Mouse (Mus musculus) monocyte, adult 5-6 weeks (primary cell): ENCODE measurements around the gene Piezo1. TPM values are rescaled to one million over a fixed set of nuclear protein-coding genes. Genes with fewer than 3 reads are reported as not detected.

ENCODE experiments used
- ATAC-seq: fragments of 153-309, 156-312 bp; replicated peaks from 2 replicates; pipeline ENCODE4 v1.8.0; 2017; ENCODE audit warnings: mild to moderate bottlenecking; ENCODE audit not compliant: low TSS enrichment, insufficient number of reproducible peaks, severe bottlenecking, poor library complexity, low FRiP score
- total RNA-seq: library from RNA; stranded (forward); fragments of 200-1000, 200-491, 200-594 nt; gene quantifications from 3 replicates; pipeline ENCODE4 v1.2.3, GENCODE M21; 2017

The Piezo1 gene
- total RNA-seq, 1 experiment from 2014 or later, result 31.7 TPM

DNA sequence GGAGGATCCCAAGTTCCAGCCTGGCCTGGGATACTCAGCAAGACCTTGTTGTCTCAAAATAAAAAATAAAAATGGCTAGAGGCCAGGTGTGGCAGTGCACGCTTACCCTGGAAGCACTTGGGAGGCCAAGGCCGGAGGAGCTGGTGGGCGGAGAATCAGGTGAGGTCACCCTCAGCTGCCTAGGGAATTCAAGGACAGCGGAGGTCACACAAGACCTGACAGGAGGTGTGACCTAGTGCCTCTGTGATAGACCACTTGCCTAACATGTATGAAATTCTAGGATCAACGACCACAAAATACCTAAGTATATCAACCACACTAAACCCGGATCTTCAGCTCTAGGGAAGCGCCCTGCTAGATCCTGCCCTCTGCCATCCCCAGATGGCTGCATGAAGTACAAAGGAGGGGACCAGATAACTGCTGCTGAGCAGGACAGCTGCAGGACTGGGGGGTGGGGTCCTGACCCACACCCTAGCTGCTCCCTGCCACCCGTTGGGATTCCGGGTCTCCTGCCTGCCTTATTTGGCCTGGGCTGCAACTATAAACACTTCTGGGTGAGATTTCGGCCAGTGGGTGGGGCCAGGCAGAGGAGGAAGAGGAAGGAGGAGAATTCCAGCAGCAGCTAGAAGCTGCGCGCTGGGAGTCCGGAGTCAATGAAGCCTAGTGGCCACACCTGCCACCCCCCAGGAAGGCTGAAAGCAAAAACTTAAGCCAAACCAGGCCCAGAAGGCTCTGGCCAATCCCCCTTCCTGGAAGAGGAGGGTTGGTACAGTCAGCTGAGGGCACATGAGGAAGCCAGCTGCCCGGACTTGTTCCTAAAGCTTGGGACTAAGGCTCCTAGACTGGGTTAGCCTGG, 28.1 kb downstream of the Piezo1 start:
- no peak for ATAC-seq

DNA sequence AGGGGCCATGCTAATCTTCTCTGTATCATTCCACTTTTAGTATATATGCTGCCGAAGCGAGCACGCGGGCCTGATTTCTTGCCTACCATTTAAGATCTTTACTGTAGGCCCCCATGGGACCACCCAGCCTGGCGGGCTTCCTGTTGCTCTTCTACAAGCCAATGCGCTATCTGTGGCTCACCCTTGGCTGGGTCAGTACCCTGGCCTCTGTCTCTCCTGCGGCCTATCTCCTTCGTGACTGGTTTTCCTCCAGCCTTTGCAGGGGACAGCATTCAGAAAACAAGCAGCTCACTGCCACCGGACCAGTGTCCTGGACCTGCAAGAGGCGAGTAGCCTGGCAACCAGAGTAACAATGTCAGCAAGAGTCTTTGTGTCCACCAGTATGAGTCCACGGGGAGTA, 30.5 kb downstream of the Piezo1 start:
- no peak for ATAC-seq

DNA sequence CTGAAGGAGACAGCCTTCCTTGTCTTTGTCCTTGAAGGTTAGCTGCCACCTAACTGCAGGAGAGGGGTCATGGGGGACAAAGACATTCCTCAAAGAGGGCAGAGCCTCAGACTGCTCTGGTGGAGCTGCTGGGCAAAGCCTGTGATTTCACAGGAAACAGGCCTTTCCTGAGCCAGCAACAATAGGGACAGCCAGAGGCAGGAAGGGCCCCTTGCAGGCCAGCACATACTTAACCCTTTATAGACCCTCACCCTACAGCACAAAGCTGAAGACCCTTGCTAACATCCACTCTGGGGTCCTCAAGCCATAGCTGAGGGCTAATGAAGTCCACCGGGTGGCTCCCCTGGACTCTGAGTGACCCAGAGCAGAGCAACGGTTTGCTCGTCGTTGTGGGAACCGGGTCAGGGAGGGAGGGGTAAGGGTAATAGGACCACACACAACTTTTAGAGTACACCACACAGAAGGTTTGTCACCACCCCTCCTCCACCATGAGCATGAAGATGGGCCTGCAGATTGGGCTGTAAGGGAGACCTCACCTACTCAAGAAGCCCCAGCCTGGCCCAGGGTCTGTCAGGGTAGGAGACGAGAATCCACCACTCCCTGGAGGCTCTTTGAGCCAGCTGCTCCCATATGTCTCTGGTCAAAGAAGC, 33.5 kb downstream of the Piezo1 start:
- no peak for ATAC-seq

DNA sequence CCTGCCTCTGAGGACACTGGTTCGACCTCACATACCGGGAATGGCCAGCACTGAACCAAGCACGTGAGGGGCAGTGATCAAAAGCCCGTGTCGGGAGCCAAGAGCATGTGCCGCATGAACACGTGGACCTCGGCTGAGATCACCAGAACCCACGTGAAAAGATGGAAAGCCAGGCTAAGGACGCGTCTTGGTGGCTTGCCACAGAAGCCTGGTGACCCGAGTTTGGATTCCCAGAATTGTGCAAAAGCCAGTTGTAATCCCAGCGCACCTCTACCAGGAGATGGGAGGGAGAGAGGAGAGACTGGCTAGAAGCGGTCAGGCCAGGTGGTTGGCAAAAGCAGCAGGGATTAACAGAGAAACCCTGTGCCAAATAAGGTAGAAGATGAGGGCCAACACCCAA, 35.4 kb downstream of the Piezo1 start:
- no peak for ATAC-seq

- ATAC-seq, result no peak
These were observed 38.7 kb downstream of the Piezo1 start for GRCm38 (mm10) chr8:122512392-122512791.

DNA sequence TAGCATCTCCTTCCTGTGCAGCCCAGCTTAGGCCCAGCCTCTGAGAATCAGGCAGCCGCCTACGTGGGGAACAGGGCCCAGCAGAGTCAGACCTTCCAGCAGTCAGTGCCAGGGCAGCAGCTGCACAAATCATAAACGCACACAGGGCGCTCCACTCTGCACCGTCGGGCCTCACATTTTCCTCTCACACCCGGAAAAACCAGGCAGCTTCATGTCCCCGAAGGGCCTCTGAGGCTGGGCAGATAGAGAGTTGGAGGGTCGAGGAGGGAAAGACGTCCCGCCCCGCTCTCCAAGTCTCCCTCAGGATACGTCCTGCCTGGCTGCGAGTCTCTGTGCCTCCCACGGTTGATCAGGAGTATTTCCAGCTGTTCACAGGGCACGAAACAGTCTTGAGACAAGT, 39.6 kb downstream of the Piezo1 start:
- ATAC-seq, result no peak

DNA sequence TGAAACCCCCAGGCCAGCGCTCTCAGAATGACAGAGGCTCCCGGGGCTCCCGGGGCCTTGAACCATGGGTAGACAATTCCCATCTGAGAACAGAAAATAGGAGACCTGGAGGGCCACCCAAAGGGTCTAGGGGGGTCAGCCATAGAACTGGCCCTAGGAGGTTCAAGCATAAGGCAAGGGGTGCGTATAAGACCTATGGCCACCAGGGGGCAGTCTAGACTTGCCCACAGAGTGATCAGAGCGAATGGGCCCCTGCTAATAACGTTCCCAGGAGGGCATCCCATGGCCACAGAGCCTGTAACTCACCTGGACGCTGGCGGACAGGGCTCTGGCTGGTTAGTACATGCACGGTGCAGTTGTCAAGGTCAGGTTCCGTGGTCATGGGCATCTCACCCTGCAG, 50.3 kb downstream of the Piezo1 start:
- ATAC-seq, result peak; percentile 75

DNA sequence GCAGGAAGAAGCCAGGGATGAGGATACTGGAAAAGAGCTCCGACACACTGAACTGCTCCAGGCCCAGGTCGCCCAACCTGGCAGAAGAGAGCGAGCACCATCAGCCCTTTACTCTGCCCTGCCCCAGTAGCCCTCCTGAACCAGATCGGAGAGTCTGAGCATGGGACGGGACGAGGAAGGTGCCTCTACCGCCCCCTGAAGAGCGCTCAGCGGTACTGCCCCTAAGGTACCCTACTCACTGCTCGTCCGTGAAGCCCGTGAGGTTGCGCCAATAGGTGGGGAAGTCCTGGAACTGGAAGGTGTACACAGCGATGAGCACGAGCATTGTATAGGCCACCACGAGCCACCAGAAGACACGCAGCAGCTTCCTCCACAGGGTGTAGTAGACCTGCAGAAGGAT, 53.2 kb downstream of the Piezo1 start:
- 0 out of 2 replicates have a peak, but pooled peaks have one; percentile 32 for ATAC-seq

- ATAC-seq, result no peak
These were observed 54.0 kb downstream of the Piezo1 start for GRCm38 (mm10) chr8:122497016-122497734.

GRCm38 (mm10) chr8:122488387-122488786, 62.7 kb downstream of the Piezo1 start:
- no peak for ATAC-seq

GRCm38 (mm10) chr8:122484831-122485230, 66.3 kb downstream of the Piezo1 start:
- peak; percentile 39 for ATAC-seq

DNA sequence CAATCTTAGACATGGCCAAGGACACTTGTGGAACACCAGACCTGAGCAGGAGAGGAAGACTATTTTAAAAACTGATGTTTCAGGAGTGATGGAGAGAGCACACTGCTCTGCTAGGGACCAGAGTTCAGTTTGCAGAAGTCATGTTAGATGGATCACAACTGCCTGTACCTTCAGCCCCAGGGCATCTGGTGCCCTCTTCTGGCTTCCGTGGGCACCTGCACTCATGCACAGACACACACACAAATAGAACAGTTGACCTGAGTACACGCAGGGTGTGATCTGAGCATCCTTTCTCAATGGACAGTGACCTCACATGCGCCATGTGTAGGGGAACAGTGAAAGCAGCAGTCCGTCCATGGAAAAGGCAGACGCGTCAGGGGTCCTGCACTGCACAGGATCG, 67.3 kb downstream of the Piezo1 start:
- ATAC-seq, result no peak

GRCm38 (mm10) chr8:122482448-122482847, 68.7 kb downstream of the Piezo1 start:
- ATAC-seq, result no peak

DNA sequence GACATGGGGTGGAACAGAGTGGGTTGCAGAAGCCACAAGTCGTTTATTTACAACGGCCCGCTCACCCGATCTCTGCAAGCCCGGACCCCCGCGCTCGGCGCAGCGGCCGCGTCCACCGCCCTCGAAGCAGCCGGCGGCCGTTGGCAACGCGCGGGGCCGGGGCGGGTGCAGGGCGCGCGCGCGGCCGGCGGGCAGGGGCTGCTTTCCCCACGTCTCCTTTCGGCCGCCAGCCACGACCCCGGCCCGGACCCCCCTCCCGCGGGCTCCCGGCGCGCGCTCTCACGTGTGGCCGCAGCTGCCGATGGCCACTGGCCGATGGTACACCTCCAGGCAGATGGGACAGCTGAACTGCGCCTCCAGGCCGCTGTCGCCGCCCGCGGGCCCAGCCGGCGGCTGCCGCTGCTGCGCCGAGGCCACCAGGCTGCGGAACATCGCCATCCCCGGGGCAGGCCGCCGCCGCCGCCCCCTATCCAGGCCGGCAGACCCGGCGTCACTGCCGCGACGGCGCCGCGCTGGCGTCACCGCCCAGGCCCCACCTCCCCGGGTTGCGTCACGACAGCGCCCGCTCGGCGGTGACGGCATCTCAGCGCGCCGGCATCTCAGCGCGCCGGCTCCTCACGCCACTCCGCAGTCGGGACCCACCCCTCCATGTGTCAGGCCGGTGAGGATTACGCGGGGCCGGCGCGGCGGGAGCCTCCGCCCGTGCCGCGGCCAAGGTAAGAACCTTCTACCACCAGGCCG, 75.4 kb downstream of the Piezo1 start, which contains the start of the genes Rnf166 and Ctu2:
Rnf166 (minus strand) TSS at position 485 of the 741 bp plus-strand sequence.
Ctu2 (plus strand) TSS at position 564 of the 741 bp plus-strand sequence.
- ATAC-seq, result peak; percentile 20

GRCm38 (mm10) chr8:122474951-122475560, 76.1 kb downstream of the Piezo1 start:
- ATAC-seq, result no peak

DNA sequence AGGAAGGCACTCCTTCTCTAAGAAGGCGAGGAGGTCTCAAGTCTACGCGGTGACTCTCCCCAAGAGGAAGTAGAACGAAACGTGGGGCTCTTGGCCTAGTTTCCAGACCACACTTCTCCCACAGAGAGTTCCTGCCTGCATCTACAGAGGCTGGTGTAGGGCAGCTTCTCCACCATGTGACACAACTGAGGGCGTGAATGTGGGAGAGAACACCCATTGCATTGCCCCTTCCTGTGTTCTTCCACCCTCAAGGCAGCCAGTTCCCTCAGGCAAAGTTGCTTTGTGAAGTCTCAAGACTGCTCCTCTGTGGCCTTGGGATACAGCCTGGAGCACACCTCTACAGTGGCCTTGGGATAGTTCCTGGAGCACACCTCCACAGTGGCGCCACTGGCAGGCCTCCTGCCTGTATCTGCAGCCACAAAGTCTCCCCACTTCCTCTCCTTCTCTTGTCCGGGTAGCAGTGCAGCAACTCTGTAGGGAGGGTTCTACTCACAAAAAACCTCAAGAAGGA, 77.2 kb downstream of the Piezo1 start:
- peak; percentile 75 for ATAC-seq

DNA sequence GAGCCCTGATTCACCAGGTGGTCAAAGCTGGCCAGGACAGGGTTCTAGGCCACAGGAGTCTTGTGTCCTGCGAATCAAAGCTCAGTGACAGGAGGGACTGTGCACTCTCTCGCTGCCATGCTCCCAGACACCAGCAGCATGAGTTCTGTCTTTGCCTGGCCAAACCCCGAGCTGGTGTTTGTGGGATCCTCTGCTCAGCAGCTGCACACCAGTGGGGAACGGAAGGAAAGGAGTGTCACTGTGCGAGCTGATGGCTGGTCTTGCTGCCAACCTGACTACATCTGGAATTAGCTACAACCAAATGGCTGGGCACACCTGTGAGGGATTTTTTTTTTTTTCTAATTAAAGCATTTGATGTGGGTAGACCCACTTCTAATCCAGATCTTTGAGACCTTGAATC, 80.4 kb downstream of the Piezo1 start:
- no peak for ATAC-seq

DNA sequence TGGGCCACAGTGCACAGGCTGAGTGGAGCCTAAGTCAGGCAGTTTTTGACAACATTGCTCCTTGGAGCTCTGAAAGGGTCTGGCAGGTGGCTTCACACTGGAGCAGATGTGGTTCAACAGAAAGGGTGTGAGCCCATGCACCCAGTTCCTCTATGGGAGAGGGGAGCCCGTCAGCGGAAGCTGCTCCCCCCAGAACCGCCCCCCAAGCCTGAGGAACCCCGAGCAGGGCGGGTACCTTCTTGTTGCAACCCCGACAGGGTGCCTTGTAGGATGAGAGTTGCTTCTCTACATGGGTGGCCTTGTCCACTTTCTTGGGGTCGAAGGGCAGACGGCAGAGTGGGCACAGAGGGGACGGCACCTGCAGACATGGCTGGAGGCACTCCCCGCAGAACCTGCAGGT, 81.2 kb downstream of the Piezo1 start:
- no peak for ATAC-seq
